Mouse (Mus musculus) lung, embryonic 14.5 days (tissue): Measurements from ENCODE around the gene Enox1. TPM values are rescaled to one million over a fixed set of nuclear protein-coding genes. Genes with fewer than 3 reads are reported as not detected.

Experiments used
- ATAC-seq: fragments of 200-750 bp; cut with Nextera tagmentation; 2 replicates; pipeline ENCODE4 v1.8.0; 2017; ENCODE audit warnings: mild to moderate bottlenecking, moderate TSS enrichment, moderate library complexity; ENCODE audit not compliant: insufficient read depth
- DNase-seq: peaks from one replicate; pipeline ENCODE4 v3.0.0-alpha.2; 2015
- H3K27ac ChIP-seq: fragments of 300-500 bp; sonication (generic); 2 replicates; pipeline ENCODE4 v1.5.1; 2014; ENCODE audit warnings: low read depth, mild to moderate bottlenecking, moderate library complexity
- H3K27me3 ChIP-seq: fragments of 300-500 bp; sonication (generic); 2 replicates; pipeline ENCODE4 v1.6.1; 2014; ENCODE audit warnings: low read length, control low read depth; ENCODE audit not compliant: insufficient read depth
- H3K36me3 ChIP-seq: fragments of 300-500 bp; sonication (generic); 2 replicates; pipeline ENCODE4 v1.6.1; 2014; ENCODE audit warnings: control low read depth; ENCODE audit not compliant: insufficient read depth
- H3K4me1 ChIP-seq: fragments of 300-500 bp; sonication (generic); 2 replicates; pipeline ENCODE4 v1.6.1; 2014; ENCODE audit warnings: antibody characterized with exemption, control low read depth; ENCODE audit not compliant: insufficient read depth
- H3K4me2 ChIP-seq: fragments of 300-500 bp; sonication (generic); 2 replicates; pipeline ENCODE4 v1.6.1; 2014; ENCODE audit warnings: mild to moderate bottlenecking
- H3K4me3 ChIP-seq: fragments of 300-500 bp; sonication (generic); 2 replicates; pipeline ENCODE4 v1.5.1; 2014; ENCODE audit warnings: low read depth, low read length
- H3K9ac ChIP-seq: fragments of 300-500 bp; sonication (generic); 2 replicates; pipeline ENCODE4 v1.6.1; 2014
- H3K9me3 ChIP-seq: fragments of 300-500 bp; sonication (generic); 2 replicates; pipeline ENCODE4 v1.6.1; 2016; ENCODE audit warnings: low read depth, low read length, control low read depth
- CTCF ChIP-seq: IDR thresholded peaks from 2 replicates; pipeline ENCODE4 v1.5.1; 2016; ENCODE audit warnings: antibody characterized with exemption, low read depth
- WGBS: fragments of 180-500 bp; shearing (Covaris S2); extraction: QIAGEN DNeasy Blood & Tissue Kit; methylation state at CpG from one replicate; pipeline ENCODE4 v1.1.7; 2014; 5-methylcytosine and 5-hydroxymethylcytosine counted together
- polyA plus RNA-seq: library from polyadenylated mRNA; unstranded; fragments of >200 nt; fragmentation: Nextera tagmentation; extraction: Ambion mirVana; gene quantifications from 2 replicates; pipeline ENCODE4 v1.2.1, GENCODE M21; 2014

Gene Enox1
- polyA plus RNA-seq, 1 experiment from 2014 or later: 2.8 TPM

DNA sequence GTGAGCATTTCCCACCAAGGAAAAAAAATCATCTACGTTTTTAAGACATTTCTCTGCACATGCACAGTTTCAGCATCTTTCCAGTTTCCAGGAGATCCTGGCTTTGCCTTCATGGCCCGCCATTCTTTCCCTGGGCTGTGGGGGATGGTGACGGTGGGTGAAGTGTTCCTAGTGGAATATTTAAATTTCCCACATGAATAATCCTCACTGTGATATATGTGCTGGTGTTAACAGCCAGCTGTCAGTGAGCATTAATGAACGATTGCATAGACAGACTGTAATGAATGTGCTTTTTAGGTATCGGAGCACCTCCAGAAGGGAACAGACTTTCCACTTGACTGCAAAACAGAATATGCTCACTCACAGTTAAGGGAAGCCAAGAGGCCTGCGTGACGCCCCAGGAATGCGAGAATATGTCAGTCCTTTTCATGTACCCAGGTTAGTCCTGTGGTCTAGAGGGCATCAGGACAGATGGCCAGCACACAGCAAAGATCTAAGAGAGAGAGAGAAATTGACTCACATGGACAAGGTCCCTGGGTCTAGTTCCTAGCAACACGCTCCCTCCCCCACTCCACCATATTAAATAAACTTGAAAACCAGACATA, 558.5 kb downstream of the Enox1 start:
- no peaks in the 10 kb centered on the region for H3K36me3 ChIP-seq
- no peak overlapping the region for H3K4me3 ChIP-seq
- ATAC-seq (no peak), DNase-seq (no peak)
- no peaks in the 10 kb centered on the region for H3K27me3 ChIP-seq
- H3K27ac ChIP-seq: no peak overlapping the region
- WGBS: 69% methylated on average over 9 of the region's 9 CpGs
- no peak overlapping the region for H3K9ac ChIP-seq
- H3K4me1 ChIP-seq: no peaks in the 10 kb centered on the region
- H3K9me3 ChIP-seq: no peaks in the 10 kb centered on the region
- TF ChIP-seq CTCF: no peak
- no peak overlapping the region for H3K4me2 ChIP-seq

DNA sequence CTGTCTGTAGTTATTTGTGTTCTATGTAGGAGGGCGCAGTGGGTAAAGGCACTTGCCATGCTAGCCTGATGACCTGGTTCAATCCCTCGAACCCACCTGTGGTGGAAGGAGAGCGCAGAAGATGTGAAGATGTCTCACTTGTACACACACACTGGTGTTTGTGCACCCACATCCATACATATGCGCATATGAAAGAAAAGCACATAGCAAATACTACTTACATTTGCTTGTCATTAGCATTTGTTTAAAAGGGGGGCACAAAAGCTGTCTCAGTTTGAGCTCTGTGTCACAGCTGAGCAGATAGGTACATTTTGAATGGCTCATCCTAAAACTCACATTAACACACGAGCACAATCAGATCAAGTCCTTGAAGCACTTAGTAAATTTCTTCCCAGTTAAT, 560.4 kb downstream of the Enox1 start:
- Histone ChIP-seq H3K9ac (no peak overlapping the region), H3K36me3 (no peaks in the 10 kb centered on the region), H3K4me2 (no peak overlapping the region), H3K27me3 (no peaks in the 10 kb centered on the region), H3K4me3 (no peak overlapping the region), H3K9me3 (no peaks in the 10 kb centered on the region), H3K27ac (no peak overlapping the region), H3K4me1 (no peaks in the 10 kb centered on the region)
- WGBS: 82% methylated on average over 5 of the region's 5 CpGs
- ATAC-seq (no peak), DNase-seq (no peak)
- TF ChIP-seq CTCF: no peak

DNA sequence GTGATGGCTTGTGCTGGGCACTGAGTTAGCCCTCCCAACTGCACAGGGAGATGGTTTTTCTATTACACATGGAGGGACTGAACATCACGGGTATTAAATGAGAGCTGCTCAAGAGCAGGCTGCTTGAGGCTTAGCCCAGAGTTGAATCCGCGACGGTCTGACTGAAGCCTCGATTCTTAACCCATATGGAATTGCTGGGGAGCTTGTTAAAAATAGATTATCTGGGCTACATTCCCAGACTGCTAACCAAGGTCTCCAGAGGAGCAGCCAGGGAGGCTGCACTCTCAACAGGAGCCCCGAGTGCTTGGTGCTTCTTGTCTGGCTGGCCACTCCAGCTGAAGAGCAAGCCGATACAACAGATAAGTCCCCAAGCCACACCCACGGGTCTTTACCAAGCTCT, 562.3 kb downstream of the Enox1 start:
- Histone ChIP-seq H3K27ac (no peak overlapping the region), H3K9ac (no peak overlapping the region), H3K4me1 (no peaks in the 10 kb centered on the region), H3K9me3 (no peaks in the 10 kb centered on the region), H3K4me3 (no peak overlapping the region), H3K27me3 (no peaks in the 10 kb centered on the region), H3K4me2 (no peak overlapping the region), H3K36me3 (no peaks in the 10 kb centered on the region)
- 55% methylated on average over 8 of the region's 8 CpGs for WGBS
- DNase-seq (peak; percentile 11), ATAC-seq (no peak)
- TF ChIP-seq CTCF: no peak

DNA sequence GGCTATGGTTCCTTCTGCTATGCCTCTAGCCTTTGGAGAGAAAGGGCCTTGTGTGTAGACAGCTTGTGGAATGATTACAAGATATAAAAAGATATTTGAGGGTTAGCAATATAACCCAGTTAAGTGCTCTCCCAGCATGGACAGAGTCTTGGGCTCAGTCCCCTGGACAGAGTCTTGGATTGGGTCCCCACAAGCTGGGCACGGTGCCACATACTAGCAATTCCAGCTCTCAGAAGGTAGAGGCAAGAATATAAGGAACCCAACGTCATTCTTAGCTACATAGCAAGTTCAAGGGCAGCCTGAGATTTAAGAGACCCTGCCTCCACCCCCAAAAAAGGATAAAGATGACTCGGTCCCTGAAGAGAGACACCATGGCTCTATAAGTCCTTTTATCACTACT, 581.5 kb downstream of the Enox1 start:
- Histone ChIP-seq H3K27me3 (no peaks in the 10 kb centered on the region), H3K9me3 (no peaks in the 10 kb centered on the region), H3K36me3 (no peaks in the 10 kb centered on the region), H3K4me3 (no peak overlapping the region), H3K4me2 (no peak overlapping the region), H3K9ac (no peak overlapping the region), H3K27ac (no peak overlapping the region), H3K4me1 (no peaks in the 10 kb centered on the region)
- ATAC-seq: no peak
- DNase-seq: peak; percentile 12
- WGBS: 65% methylated on average over 3 of the region's 3 CpGs
- no peak for TF ChIP-seq CTCF

DNA sequence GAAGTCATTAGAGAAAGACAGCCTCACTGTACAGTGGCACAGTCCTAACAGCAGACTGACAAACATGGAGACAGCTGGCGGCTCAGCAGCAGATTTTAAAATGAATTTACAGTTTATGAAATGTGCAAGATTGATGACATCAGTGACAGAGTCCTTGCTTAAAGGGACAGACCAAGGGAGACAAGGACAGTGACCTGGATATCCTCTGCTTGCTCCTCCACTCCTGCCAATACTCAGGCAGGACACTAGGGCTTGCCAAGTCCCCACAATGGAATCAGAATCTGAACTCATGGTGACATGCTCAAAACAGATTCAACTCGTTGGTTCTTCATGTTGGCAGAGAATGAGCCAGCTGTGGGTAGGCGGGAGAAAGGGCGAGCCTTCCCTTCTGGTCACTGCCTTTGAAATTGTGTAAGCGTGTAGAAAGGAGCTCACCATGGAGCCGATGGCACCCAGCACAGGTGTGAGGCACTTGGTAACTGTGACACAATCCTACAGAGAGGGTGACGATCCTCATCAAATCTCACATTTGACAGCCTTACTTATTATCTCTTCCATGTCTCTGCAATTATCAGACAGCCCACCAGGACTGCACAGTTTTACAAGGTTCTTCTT, 582.3 kb downstream of the Enox1 start:
- 77% methylated on average over 7 of the region's 7 CpGs for WGBS
- Histone ChIP-seq H3K4me2 (no peak overlapping the region), H3K9ac (no peak overlapping the region), H3K9me3 (no peaks in the 10 kb centered on the region), H3K36me3 (no peaks in the 10 kb centered on the region), H3K27ac (no peak overlapping the region), H3K4me3 (no peak overlapping the region), H3K4me1 (no peaks in the 10 kb centered on the region), H3K27me3 (no peaks in the 10 kb centered on the region)
- ATAC-seq (no peak), DNase-seq (no peak)
- TF ChIP-seq CTCF: no peak

DNA sequence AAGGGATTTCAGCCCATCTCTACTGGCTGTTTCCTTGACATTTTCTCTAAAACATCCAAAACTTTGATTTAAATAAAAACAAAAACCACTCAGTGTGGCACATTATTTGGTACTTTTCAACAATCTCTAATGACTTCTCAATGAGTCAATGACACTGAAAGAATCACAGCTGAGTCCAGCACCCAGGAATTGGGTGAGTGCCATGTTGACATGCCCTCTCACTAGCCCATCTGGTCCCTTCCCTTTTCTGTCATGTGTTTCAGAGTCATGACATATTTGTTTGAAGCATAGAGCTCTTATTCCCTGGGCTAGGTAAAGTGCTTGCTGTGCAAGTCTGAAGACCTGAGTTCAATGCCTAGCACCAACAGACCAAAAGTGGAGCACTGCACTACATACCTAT, 582.8 kb downstream of the Enox1 start:
- no peaks in the 10 kb centered on the region for H3K27me3 ChIP-seq
- no peak overlapping the region for H3K9ac ChIP-seq
- H3K36me3 ChIP-seq: no peaks in the 10 kb centered on the region
- no peak overlapping the region for H3K4me2 ChIP-seq
- H3K4me3 ChIP-seq: no peak overlapping the region
- TF ChIP-seq CTCF: no peak
- no peaks in the 10 kb centered on the region for H3K4me1 ChIP-seq
- ATAC-seq (no peak), DNase-seq (no peak)
- no peaks in the 10 kb centered on the region for H3K9me3 ChIP-seq
- no peak overlapping the region for H3K27ac ChIP-seq

DNA sequence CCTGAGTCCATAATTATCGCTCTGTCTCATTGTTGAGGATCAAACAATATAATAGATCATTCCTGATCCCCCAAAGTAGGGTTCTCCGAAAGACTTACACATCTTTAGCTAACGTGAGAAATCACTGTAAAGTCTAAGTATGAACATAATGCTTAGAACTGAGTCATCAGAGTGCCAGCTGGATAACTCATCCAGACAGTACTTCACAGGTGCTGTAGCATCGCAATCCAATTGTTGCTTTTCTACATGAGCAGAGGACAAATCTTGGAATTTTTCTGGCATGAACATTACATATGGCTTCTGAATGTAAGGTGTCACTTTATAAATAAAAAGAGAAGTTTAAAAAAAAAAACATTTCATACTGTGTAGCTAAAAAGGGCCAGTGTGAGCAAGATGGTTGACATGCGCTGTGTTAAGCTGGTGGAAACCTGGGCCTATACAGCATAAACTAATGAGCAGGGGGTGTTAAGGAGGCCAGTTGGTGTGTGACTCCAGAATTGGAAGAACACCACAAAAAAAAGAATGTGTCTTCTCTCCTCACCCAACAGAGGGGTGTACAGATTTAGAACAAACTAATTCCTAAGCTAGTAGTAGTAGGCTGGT, 588.2 kb downstream of the Enox1 start:
- H3K36me3 ChIP-seq: no peaks in the 10 kb centered on the region
- no peaks in the 10 kb centered on the region for H3K9me3 ChIP-seq
- H3K9ac ChIP-seq: no peak overlapping the region
- no peak overlapping the region for H3K4me2 ChIP-seq
- no peak for TF ChIP-seq CTCF
- DNase-seq: no peak
- H3K27ac ChIP-seq: no peak overlapping the region
- no peaks in the 10 kb centered on the region for H3K27me3 ChIP-seq
- no peak for ATAC-seq
- no peak overlapping the region for H3K4me3 ChIP-seq
- no peaks in the 10 kb centered on the region for H3K4me1 ChIP-seq
- WGBS: 93% methylated on average over 5 of the region's 5 CpGs
